Mouse (Mus musculus): Measurements from ENCODE around the gene Tbc1d14. TPM values are rescaled to one million over a fixed set of nuclear protein-coding genes. Genes with fewer than 3 reads are reported as not detected.
A peak's percentile ranks its signal among the peaks of the same experiment; 100 is the strongest.

Gene Tbc1d14
- 10 to 100 TPM; 50.3 to 65.3 TPM for total RNA-seq (2021)
- long read RNA-seq, experiment 1, full-length matches to known transcripts: 6 of 13 reads
- long read RNA-seq, experiment 1, partial matches to known transcripts: 1 of 13 reads
- long read RNA-seq, experiment 1, other reads (novel, unspliced or antisense): 6 of 13 reads
- long read RNA-seq, experiment 2, full-length matches to known transcripts: 13 of 32 reads
- long read RNA-seq, experiment 2, partial matches to known transcripts: 4 of 32 reads
- long read RNA-seq, experiment 2, other reads (novel, unspliced or antisense): 15 of 32 reads

GRCm38 (mm10) chr5:36593176-36593575 lies at the start of gene Tbc1d14:
Gene Tbc1d14, minus strand, starts transcription at chr5:36593276.
- DNase-seq (ENCODE audit: low spot score in 2 of 2): no peak

- no peak for DNase-seq (ENCODE audit: low spot score in 2 of 2)
Observed at GRCm38 (mm10) chr5:36625612-36626011, 32.5 kb upstream of the Tbc1d14 start.

GRCm38 (mm10) chr5:36623670-36624069 lies 30.6 kb upstream of the Tbc1d14 start:
- no peak for DNase-seq (ENCODE audit: low spot score in 2 of 2)

- DNase-seq (ENCODE audit: low spot score in 2 of 2): no peak
Observed at GRCm38 (mm10) chr5:36621058-36621449, 28.0 kb upstream of the Tbc1d14 start.

- DNase-seq (ENCODE audit: low spot score in 2 of 2): no peak
Observed at GRCm38 (mm10) chr5:36620409-36621057, 27.5 kb upstream of the Tbc1d14 start.

- no peak for DNase-seq (ENCODE audit: low spot score in 2 of 2)
Observed at GRCm38 (mm10) chr5:36618890-36619289, 25.8 kb upstream of the Tbc1d14 start.

- no peak for DNase-seq (ENCODE audit: low spot score in 2 of 2)
Observed at GRCm38 (mm10) chr5:36618356-36618755, 25.3 kb upstream of the Tbc1d14 start.

GRCm38 (mm10) chr5:36614124-36614523 lies 21.0 kb upstream of the Tbc1d14 start:
- no peak for DNase-seq (ENCODE audit: low spot score in 2 of 2)

GRCm38 (mm10) chr5:36608939-36609499 lies 15.9 kb upstream of the Tbc1d14 start:
- no peak for DNase-seq (ENCODE audit: low spot score in 2 of 2)

GRCm38 (mm10) chr5:36603031-36603430 lies 10.0 kb upstream of the Tbc1d14 start:
- no peak for DNase-seq (ENCODE audit: low spot score in 2 of 2)

GRCm38 (mm10) chr5:36602028-36602427 lies 9.0 kb upstream of the Tbc1d14 start:
- no peak for DNase-seq (ENCODE audit: low spot score in 2 of 2)

- DNase-seq (ENCODE audit: low spot score in 2 of 2): no peak
Observed at GRCm38 (mm10) chr5:36601492-36601891, 8.4 kb upstream of the Tbc1d14 start.

- DNase-seq (ENCODE audit: low spot score in 2 of 2): no peak
Observed at GRCm38 (mm10) chr5:36598883-36599282, 5.8 kb upstream of the Tbc1d14 start.

GRCm38 (mm10) chr5:36597653-36598052 lies 4.6 kb upstream of the Tbc1d14 start:
- no peak for DNase-seq (ENCODE audit: low spot score in 2 of 2)

- no peak for DNase-seq (ENCODE audit: low spot score in 2 of 2)
Observed at GRCm38 (mm10) chr5:36596225-36596624, 3.1 kb upstream of the Tbc1d14 start.

- DNase-seq (ENCODE audit: low spot score in 2 of 2): no peak
Observed at GRCm38 (mm10) chr5:36595115-36595514, 2.0 kb upstream of the Tbc1d14 start.

GRCm38 (mm10) chr5:36594344-36594743 lies 1.3 kb upstream of the Tbc1d14 start:
- no peak for DNase-seq (ENCODE audit: low spot score in 2 of 2)

GRCm38 (mm10) chr5:36590499-36590920 lies 2.6 kb downstream of the Tbc1d14 start:
- DNase-seq (ENCODE audit: low spot score in 2 of 2): no peak

- DNase-seq (ENCODE audit: low spot score in 2 of 2): no peak
Observed at GRCm38 (mm10) chr5:36584299-36584698, 8.8 kb downstream of the Tbc1d14 start.

- DNase-seq (ENCODE audit: low spot score in 2 of 2): peak; percentile 94 to 98
Observed at GRCm38 (mm10) chr5:36581924-36582642, 11.0 kb downstream of the Tbc1d14 start.

GRCm38 (mm10) chr5:36581259-36581923 lies 11.7 kb downstream of the Tbc1d14 start:
- no peak for DNase-seq (ENCODE audit: low spot score in 2 of 2)
